Mouse (Mus musculus) liver, postnatal 0 days (tissue): ENCODE measurements around the gene 6330409D20Rik.

Source experiments
- CTCF ChIP-seq: sonication (generic); IDR thresholded peaks from 2 replicates; pipeline ENCODE4 v1.5.1; 2016; ENCODE audit warnings: antibody characterized with exemption, low read depth
- EP300 ChIP-seq: IDR thresholded peaks from 2 replicates; pipeline ENCODE4 v1.6.1; 2016; ENCODE audit warnings: antibody characterized with exemption, low read depth, mild to moderate bottlenecking

DNA sequence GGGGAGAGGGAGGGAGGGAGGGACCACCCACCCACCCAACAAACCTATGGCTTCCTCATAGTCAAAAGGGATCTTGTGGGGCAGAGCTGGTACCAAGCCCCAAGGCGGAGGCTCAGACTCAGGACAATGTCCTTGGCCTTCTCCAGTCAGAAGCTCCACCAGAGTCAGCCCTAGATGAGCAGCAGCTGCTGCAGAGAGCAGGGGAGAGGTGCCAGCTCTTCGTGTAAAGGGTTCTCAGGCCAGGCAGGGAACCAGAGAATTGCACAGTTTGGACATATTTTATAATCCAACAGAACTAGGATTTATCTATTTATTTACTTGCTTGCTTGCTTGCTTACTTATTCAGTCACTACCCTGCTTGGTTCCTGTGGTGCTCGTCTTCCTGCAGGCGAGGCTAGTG is 1.5 kb downstream of the 6330409D20Rik start:
- TF ChIP-seq CTCF, result no peak
- TF ChIP-seq EP300, result no peak
